Mouse (Mus musculus): ENCODE measurements around the gene Krtap3-1. TPM values are rescaled to one million over a fixed set of nuclear protein-coding genes. Genes with fewer than 3 reads are reported as not detected.
"Not testable (repeated sequence)": the region's sequence is repeated elsewhere in the genome, so short reads cannot be mapped to it uniquely, and the experiment has no call there.

Gene Krtap3-1
- not detected in 2 replicates for polyA plus RNA-seq (2015; fragmentation: Nextera tagmentation; extraction: Ambion mirVana)

DNA sequence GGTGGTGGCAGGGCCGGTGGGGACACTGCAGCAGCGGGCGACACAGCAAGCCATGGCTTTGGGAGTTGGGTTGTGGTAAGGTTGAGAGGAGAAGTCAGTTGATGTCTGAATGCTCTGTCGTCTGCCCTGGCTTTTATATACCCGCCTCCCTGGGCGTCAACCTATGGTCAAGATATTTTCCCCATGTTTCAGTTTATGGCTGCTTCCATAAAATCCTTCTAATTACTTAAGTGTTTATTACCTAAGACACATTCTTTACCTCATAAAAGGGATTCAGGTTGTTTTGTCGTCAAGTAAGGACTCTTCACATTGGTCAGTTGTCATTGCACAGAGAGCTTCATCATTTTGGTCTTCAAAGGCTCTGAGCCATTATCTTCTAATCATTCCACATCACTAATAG is at the start of gene Krtap3-1:
Gene Krtap3-1 (minus strand): TSS at position 101 of the 400 bp plus-strand sequence.
- H3K27me3 ChIP-seq: no peaks in the 10 kb centered on the region
- no peaks in the 10 kb centered on the region for H3K4me1 ChIP-seq
- H3K4me3 ChIP-seq: no peak within 1 kb of the TSS
- H3K9ac ChIP-seq: no peak within 1 kb of the TSS
- no peak for ATAC-seq (ENCODE audit: insufficient number of reproducible peaks, insufficient read depth, low FRiP score, low TSS enrichment, low read depth)
- no peak within 1 kb of the TSS for H3K27ac ChIP-seq
- H3K36me3 ChIP-seq: no peaks in the 10 kb centered on the region
- H3K9me3 ChIP-seq: no peaks in the 10 kb centered on the region
- H3K4me2 ChIP-seq: no peak within 1 kb of the TSS
- 86% methylated on average over 7 of the region's 7 CpGs for WGBS

DNA sequence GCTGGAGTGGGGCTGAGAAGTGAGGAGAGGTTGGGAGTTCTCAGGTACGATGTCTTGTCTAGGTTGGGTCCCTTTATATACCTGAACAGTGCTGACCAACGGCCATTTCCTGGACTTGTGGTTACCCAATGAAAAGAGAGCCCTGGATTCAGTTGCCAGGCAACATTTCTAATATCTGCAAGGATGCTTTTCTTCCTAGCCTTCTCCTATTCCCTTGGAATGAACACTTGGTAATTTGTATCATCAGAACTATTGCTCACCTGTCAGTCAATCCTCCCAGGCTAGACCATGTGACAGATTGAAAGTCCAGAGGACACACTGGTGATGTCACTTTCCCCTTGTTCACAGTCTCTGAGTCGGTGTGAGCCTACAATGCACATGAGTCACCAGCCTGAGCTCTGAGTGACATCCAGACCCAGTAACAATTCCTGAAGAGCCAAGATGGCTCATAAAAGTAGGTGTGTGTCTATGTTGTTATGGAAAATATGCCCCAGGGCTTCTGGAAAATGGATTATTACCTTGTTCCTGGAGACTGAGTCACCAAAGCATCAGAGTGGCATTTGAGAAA is 48.5 kb upstream of the Krtap3-1 start, which contains the start of gene Krtap2-4:
Gene Krtap2-4 (minus strand): TSS at position 51 of the 568 bp plus-strand sequence.
- no peak within 1 kb of the TSS for H3K4me2 ChIP-seq
- H3K9me3 ChIP-seq: no peaks in the 10 kb centered on the region
- WGBS: 77% methylated on average over 3 of the region's 3 CpGs
- ATAC-seq (ENCODE audit: insufficient number of reproducible peaks, insufficient read depth, low FRiP score, low TSS enrichment, low read depth): no peak
- H3K9ac ChIP-seq: no peak within 1 kb of the TSS
- H3K4me1 ChIP-seq: no peaks in the 10 kb centered on the region
- H3K36me3 ChIP-seq: no peaks in the 10 kb centered on the region
- H3K4me3 ChIP-seq: no peak within 1 kb of the TSS
- H3K27me3 ChIP-seq: no peaks in the 10 kb centered on the region
- H3K27ac ChIP-seq: no peak within 1 kb of the TSS

DNA sequence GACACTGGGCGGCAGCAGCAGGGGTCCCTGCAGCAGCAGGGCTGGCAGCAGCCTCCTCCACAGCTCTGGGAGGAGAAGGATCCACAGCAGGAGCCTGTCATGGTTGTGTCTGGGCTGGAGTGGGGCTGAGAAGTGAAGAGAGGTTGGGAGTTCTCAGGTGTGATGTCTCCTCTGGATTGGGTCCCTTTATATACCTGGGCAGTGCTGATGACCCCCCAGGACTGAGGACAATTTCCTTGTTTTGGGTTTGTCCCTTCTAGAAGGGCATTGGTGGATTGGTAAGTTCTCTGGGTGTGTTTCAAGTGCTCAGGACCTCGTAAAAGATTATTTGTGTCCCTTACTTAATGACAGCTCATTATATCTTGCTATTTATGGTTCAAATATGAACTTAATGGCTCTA is 43.7 kb upstream of the Krtap3-1 start, which contains the start of gene Gm11937:
Gene Gm11937 (minus strand): TSS at position 101 of the 400 bp plus-strand sequence.
- 60% methylated on average over 1 of the region's 2 CpGs for WGBS
- H3K9ac ChIP-seq; H3K27ac ChIP-seq; H3K4me1 ChIP-seq; H3K4me2 ChIP-seq; H3K36me3 ChIP-seq; H3K27me3 ChIP-seq; H3K4me3 ChIP-seq; H3K9me3 ChIP-seq; ATAC-seq (ENCODE audit: insufficient number of reproducible peaks, insufficient read depth, low FRiP score, low TSS enrichment, low read depth): not testable (repeated sequence)

DNA sequence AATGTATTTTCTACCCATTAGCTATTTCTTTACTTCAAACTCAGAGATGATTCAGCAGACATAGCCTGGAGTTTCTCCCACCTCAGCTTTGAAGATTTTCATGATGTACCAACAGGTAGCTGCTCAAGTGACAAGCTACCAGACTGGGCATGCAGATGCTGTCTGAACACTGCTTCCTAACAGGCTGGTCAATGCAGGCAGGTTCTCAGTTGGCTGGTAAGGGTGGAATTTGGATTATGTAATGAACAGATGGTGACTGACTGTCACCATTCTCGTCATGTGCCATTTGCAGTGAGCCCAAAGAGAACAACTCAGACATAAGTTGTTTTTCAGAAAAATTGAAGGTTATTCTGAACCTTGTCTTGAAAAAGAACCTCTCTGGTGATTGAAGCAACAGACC is 42.7 kb upstream of the Krtap3-1 start:
- Histone ChIP-seq H3K4me1 (no peaks in the 10 kb centered on the region), H3K9ac (no peak overlapping the region), H3K9me3 (no peaks in the 10 kb centered on the region), H3K36me3 (no peaks in the 10 kb centered on the region), H3K27ac (no peak overlapping the region), H3K4me2 (no peak overlapping the region), H3K4me3 (no peak overlapping the region), H3K27me3 (no peaks in the 10 kb centered on the region)
- ATAC-seq (ENCODE audit: insufficient number of reproducible peaks, insufficient read depth, low FRiP score, low TSS enrichment, low read depth): no peak
- 59% methylated on average over 1 of the region's 1 CpGs for WGBS

DNA sequence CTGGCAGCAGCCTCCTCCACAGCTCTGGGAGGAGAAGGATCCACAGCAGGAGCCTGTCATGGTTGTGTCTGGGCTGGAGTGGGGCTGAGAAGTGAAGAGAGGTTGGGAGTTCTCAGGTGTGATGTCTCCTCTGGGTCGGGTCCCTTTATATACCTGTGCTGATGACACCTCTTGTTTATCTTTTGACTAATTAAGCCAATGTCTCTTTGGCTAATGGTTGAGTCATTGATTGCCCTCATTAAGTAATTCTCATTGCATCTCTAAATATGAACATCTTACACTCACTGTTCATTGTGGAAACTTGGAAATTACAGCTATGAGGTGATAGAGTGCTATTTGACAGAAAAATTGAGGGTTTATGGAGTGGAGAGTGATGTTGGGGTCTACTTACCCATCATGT is 36.8 kb upstream of the Krtap3-1 start, which contains the start of gene Gm11938:
Gene Gm11938 (minus strand): TSS at position 101 of the 400 bp plus-strand sequence.
- 71% methylated on average over 1 of the region's 1 CpGs for WGBS
- not testable (repeated sequence) for H3K4me2 ChIP-seq; ATAC-seq (ENCODE audit: insufficient number of reproducible peaks, insufficient read depth, low FRiP score, low TSS enrichment, low read depth); H3K4me1 ChIP-seq; H3K27me3 ChIP-seq; H3K27ac ChIP-seq; H3K36me3 ChIP-seq; H3K4me3 ChIP-seq; H3K9ac ChIP-seq; H3K9me3 ChIP-seq

DNA sequence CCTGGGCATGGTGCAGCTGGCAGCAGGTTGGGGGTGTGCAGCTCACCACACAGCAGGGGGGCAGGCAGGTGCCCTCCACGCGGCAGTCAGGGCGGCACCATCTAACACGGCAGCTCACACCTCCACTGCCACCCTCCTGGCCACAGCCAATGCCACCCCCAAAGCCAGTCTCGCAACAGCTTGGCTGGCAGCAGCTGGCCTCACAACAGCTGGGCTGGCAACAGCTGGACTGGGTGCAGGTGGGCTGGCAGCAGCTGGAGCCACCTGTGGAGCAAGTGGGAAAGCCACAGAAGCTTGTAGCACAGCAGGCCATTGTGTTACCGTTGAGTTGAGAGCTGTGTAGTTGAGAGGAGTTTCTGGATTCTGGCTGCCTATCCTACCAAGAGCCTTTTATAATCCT is 31.3 kb upstream of the Krtap3-1 start, which contains the start of gene Krtap9-3:
Gene Krtap9-3 (minus strand): TSS at position 364 of the 400 bp plus-strand sequence.
- not testable (repeated sequence) for H3K9ac ChIP-seq; H3K4me3 ChIP-seq; H3K9me3 ChIP-seq; H3K4me1 ChIP-seq; H3K27me3 ChIP-seq; ATAC-seq (ENCODE audit: insufficient number of reproducible peaks, insufficient read depth, low FRiP score, low TSS enrichment, low read depth); H3K36me3 ChIP-seq; H3K4me2 ChIP-seq; H3K27ac ChIP-seq
- 84% methylated on average over 6 of the region's 6 CpGs for WGBS

DNA sequence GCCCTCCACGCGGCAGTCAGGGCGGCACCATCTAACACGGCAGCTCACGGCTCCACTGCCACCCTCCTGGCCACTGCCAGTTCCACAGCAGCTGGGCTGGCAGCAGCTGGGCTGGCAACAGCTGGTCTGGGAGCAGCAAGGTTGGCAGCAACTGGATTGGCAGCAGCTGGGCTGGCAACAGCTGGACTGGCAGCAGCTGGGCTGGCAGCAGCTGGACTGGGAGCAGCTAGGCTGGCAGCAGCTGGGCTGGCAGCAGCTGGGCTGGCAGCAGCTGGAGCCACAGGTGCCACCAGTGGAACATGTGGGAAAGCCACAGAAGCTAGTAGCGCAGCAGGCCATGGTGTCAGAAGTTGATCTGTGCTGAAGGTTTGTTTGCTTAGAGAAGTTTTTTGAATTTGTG is 24.6 kb upstream of the Krtap3-1 start, which contains the start of gene Krtap1-3:
Gene Krtap1-3 (minus strand): TSS at position 359 of the 400 bp plus-strand sequence.
- Histone ChIP-seq H3K4me3 (no peak within 1 kb of the TSS), H3K4me2 (no peak within 1 kb of the TSS), H3K9ac (no peak within 1 kb of the TSS), H3K9me3 (no peaks in the 10 kb centered on the region), H3K27me3 (no peaks in the 10 kb centered on the region), H3K36me3 (no peaks in the 10 kb centered on the region), H3K4me1 (no peaks in the 10 kb centered on the region), H3K27ac (no peak within 1 kb of the TSS)
- ATAC-seq (ENCODE audit: insufficient number of reproducible peaks, insufficient read depth, low FRiP score, low TSS enrichment, low read depth): no peak
- WGBS: 84% methylated on average over 6 of the region's 6 CpGs

DNA sequence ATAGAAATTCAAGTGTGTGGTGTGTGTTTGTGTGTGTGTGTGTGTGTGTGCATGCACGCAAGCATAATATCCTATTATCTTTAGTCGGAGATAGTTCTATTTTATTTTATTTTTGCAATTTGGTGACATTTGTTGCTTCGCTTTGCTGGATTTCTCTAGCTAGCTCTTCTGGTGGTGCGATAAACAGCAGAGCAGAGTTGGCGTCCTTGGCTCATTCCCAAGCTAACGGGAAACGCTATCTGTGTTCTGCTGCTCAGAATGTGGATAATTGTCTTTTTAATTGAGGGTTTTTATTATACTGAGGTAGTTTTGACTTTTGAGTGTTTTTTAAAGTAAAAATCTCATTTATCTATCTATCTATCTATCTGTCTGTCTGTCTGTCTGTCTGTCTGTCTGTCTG is 18.7 kb upstream of the Krtap3-1 start:
- Histone ChIP-seq H3K27ac (no peak overlapping the region), H3K36me3 (no peaks in the 10 kb centered on the region), H3K9ac (no peak overlapping the region), H3K9me3 (no peaks in the 10 kb centered on the region), H3K4me2 (no peak overlapping the region), H3K4me3 (no peak overlapping the region), H3K27me3 (no peaks in the 10 kb centered on the region), H3K4me1 (no peaks in the 10 kb centered on the region)
- 91% methylated on average over 7 of the region's 7 CpGs for WGBS
- no peak for ATAC-seq (ENCODE audit: insufficient number of reproducible peaks, insufficient read depth, low FRiP score, low TSS enrichment, low read depth)

DNA sequence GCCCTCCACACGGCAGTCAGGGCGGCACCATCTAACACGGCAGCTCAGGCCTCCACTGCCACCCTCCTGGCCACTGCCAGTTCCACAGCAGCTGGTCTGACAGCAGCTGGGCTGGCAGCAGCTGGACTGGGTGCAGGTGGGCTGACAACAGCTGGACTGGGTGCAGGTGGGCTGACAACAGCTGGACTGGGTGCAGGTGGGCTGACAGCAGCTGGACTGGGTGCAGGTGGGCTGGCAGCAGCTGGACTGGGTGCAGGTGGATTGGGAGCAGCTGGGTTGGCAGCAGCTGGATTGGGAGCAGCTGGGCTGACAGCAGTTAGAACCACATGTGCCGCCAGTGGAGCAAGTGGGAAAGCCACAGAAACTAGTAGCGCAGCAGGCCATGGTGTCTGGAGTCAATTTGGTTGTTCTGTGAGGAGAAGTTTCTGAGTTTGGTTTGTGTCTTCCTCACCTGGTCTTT is 16.8 kb upstream of the Krtap3-1 start, which contains the start of gene Krtap1-4:
Gene Krtap1-4 (minus strand): TSS at position 410 of the 460 bp plus-strand sequence.
- no peaks in the 10 kb centered on the region for H3K4me1 ChIP-seq
- no peaks in the 10 kb centered on the region for H3K27me3 ChIP-seq
- H3K4me3 ChIP-seq: no peak within 1 kb of the TSS
- no peaks in the 10 kb centered on the region for H3K9me3 ChIP-seq
- no peak within 1 kb of the TSS for H3K9ac ChIP-seq
- no peaks in the 10 kb centered on the region for H3K36me3 ChIP-seq
- ATAC-seq (ENCODE audit: insufficient number of reproducible peaks, insufficient read depth, low FRiP score, low TSS enrichment, low read depth): no peak
- WGBS: 71% methylated on average over 5 of the region's 5 CpGs
- H3K4me2 ChIP-seq: no peak within 1 kb of the TSS
- H3K27ac ChIP-seq: no peak within 1 kb of the TSS

DNA sequence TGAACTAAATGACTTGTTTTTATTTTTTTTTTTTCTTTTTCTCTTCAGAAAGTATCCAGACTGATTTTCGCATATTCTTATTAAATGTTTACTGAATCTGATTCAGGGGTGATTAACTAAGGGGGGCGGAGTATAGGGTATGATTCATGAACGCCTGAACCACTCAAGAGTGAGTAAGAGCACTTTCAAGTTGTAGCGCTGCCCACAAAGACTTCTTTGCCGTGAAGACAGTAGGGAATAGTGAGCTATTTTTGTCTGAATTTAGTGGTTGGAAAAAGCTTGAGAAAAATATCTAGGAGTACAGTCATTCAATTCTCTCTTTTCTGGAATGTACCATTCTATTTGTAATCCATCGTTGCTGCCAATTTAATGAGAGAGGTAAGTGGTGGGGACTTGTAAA is 15.1 kb upstream of the Krtap3-1 start:
- Histone ChIP-seq H3K9me3 (no peaks in the 10 kb centered on the region), H3K36me3 (no peaks in the 10 kb centered on the region), H3K27me3 (no peaks in the 10 kb centered on the region), H3K4me1 (no peaks in the 10 kb centered on the region), H3K9ac (no peak overlapping the region), H3K4me2 (no peak overlapping the region), H3K4me3 (no peak overlapping the region), H3K27ac (no peak overlapping the region)
- no peak for ATAC-seq (ENCODE audit: insufficient number of reproducible peaks, insufficient read depth, low FRiP score, low TSS enrichment, low read depth)
- WGBS: 79% methylated on average over 6 of the region's 6 CpGs

DNA sequence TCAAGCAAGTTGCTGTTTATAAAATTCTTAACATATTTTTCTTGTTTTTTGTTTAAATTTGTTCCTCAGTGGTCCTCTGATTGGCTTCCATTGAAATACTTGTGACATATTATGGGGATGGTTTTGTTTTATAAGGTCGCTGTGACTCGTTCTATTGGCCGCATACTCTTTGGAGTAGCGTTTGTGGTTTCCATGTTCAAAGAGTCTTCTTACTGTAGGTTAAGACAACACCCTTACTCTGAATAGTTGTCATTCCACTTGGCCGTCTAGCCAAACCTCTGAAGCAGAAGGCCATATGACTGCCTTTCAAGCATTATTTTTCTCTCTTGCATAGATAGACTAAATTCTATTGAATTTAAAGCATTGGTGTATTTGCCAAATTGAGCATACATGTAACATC is 14.6 kb upstream of the Krtap3-1 start:
- no peak overlapping the region for H3K27ac ChIP-seq
- H3K4me1 ChIP-seq: no peaks in the 10 kb centered on the region
- H3K4me3 ChIP-seq: no peak overlapping the region
- no peaks in the 10 kb centered on the region for H3K27me3 ChIP-seq
- no peak for ATAC-seq (ENCODE audit: insufficient number of reproducible peaks, insufficient read depth, low FRiP score, low TSS enrichment, low read depth)
- 82% methylated on average over 5 of the region's 5 CpGs for WGBS
- H3K4me2 ChIP-seq: no peak overlapping the region
- no peaks in the 10 kb centered on the region for H3K9me3 ChIP-seq
- H3K36me3 ChIP-seq: no peaks in the 10 kb centered on the region
- H3K9ac ChIP-seq: no peak overlapping the region

DNA sequence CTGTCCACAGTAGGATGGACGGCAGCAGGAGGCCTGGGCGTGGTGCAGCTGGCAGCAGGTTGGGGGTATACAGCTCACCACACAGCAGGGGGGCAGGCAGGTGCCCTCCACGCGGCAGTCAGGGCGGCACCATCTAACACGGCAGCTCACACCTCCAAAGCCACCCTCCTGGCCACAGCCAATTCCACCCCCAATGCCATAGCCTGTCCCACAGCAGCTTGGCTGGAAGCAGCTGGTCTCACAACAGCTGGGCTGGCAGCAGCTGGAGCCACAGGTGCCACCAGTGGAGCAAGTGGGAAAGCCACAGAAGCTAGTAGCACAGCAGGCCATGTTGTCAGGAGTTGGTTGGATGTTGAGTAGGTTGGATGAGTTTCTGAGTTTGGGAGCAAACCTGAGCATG is 14.2 kb upstream of the Krtap3-1 start, which contains the start of gene Krtap1-5:
Gene Krtap1-5 (minus strand): TSS at position 381 of the 400 bp plus-strand sequence.
- H3K4me1 ChIP-seq: no peaks in the 10 kb centered on the region
- no peak within 1 kb of the TSS for H3K27ac ChIP-seq
- no peak for ATAC-seq (ENCODE audit: insufficient number of reproducible peaks, insufficient read depth, low FRiP score, low TSS enrichment, low read depth)
- H3K4me3 ChIP-seq: no peak within 1 kb of the TSS
- no peaks in the 10 kb centered on the region for H3K36me3 ChIP-seq
- H3K4me2 ChIP-seq: no peak within 1 kb of the TSS
- H3K9ac ChIP-seq: no peak within 1 kb of the TSS
- H3K27me3 ChIP-seq: no peaks in the 10 kb centered on the region
- no peaks in the 10 kb centered on the region for H3K9me3 ChIP-seq
- WGBS: 89% methylated on average over 6 of the region's 6 CpGs
